Mouse (Mus musculus): ENCODE data around the gene Map2k5. TPM values are rescaled to one million over a fixed set of nuclear protein-coding genes. Genes with fewer than 3 reads are reported as not detected.

Map2k5 gene
- polyA plus RNA-seq, 1 experiment from 2014 or later: 37.3 TPM

- H3K4me2 ChIP-seq: no peak overlapping the region
- no peak overlapping the region for H3K9ac ChIP-seq
- H3K4me3 ChIP-seq (ENCODE audit: low read depth, low read length): no peak overlapping the region
- H3K27ac ChIP-seq (ENCODE audit: low read depth): no peak overlapping the region
- no peaks in the 10 kb centered on the region for H3K27me3 ChIP-seq (ENCODE audit: insufficient read depth, low read length)
- ATAC-seq (ENCODE audit: insufficient read depth) (no peak), DNase-seq (no peak)
- H3K9me3 ChIP-seq (ENCODE audit: low read depth, low read length): no peaks in the 10 kb centered on the region
- peaks cover 17% of the 10 kb centered on the region; the same call in 1 of the 2 replicates for H3K36me3 ChIP-seq (ENCODE audit: insufficient read depth)
- no peaks in the 10 kb centered on the region for H3K4me1 ChIP-seq (ENCODE audit: insufficient read depth)
- TF ChIP-seq CTCF (IDR thresholded peaks at IDR 0.05; ENCODE audit: low read depth): no peak
- WGBS: 44% methylated on average over 5 of the region's 5 CpGs
These were observed 131.0 kb downstream of the Map2k5 start for GRCm38 (mm10) chr9:63246568-63247169.

GRCm38 (mm10) chr9:63241961-63242360 is 135.7 kb downstream of the Map2k5 start:
- Histone ChIP-seq H3K4me2 (no peak overlapping the region), H3K36me3 (ENCODE audit: insufficient read depth) (peaks cover 13% of the 10 kb centered on the region; the same call in 1 of the 2 replicates), H3K27ac (ENCODE audit: low read depth) (no peak overlapping the region), H3K9ac (no peak overlapping the region), H3K4me3 (ENCODE audit: low read depth, low read length) (no peak overlapping the region), H3K4me1 (ENCODE audit: insufficient read depth) (no peaks in the 10 kb centered on the region), H3K9me3 (ENCODE audit: low read depth, low read length) (no peaks in the 10 kb centered on the region), H3K27me3 (ENCODE audit: insufficient read depth, low read length) (no peaks in the 10 kb centered on the region)
- 62% methylated on average over 6 of the region's 6 CpGs for WGBS
- ATAC-seq (ENCODE audit: insufficient read depth) (no peak), DNase-seq (no peak)
- no peak for TF ChIP-seq CTCF (IDR thresholded peaks at IDR 0.05; ENCODE audit: low read depth)

DNA sequence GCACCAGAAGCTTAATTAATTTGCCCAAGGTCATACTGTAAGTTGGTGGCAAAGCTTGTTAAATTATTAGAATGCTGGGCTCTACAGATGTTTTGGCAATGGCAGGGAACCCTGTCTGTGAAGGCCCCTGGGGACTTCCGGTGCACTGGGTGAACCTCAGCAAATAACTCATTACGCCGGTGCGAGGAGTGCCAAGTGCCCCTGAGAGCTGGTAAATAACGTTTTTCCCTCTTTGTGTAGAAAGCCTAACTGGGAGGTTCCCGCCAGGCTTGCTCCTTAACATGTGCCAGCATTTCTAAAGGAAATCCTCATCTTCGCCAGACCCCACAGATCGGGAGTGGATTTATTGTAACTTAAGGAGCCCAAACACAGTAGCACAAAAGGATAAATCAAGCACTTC is 136.5 kb downstream of the Map2k5 start:
- no peak for ATAC-seq (ENCODE audit: insufficient read depth)
- Histone ChIP-seq H3K4me2 (no peak overlapping the region), H3K27ac (ENCODE audit: low read depth) (no peak overlapping the region), H3K9ac (no peak overlapping the region), H3K4me1 (ENCODE audit: insufficient read depth) (no peaks in the 10 kb centered on the region), H3K9me3 (ENCODE audit: low read depth, low read length) (no peaks in the 10 kb centered on the region), H3K27me3 (ENCODE audit: insufficient read depth, low read length) (no peaks in the 10 kb centered on the region), H3K4me3 (ENCODE audit: low read depth, low read length) (no peak overlapping the region), H3K36me3 (ENCODE audit: insufficient read depth) (peaks cover 11% of the 10 kb centered on the region; the same call in 1 of the 2 replicates)
- TF ChIP-seq CTCF (IDR thresholded peaks at IDR 0.05; ENCODE audit: low read depth): no peak
- DNase-seq: no peak
- 64% methylated on average over 8 of the region's 8 CpGs for WGBS

- H3K27ac ChIP-seq (ENCODE audit: low read depth): no peak overlapping the region
- H3K4me1 ChIP-seq (ENCODE audit: insufficient read depth): peaks cover 3% of the 10 kb centered on the region; the same call in 1 of the 2 replicates
- no peak overlapping the region for H3K9ac ChIP-seq
- no peak overlapping the region for H3K4me3 ChIP-seq (ENCODE audit: low read depth, low read length)
- WGBS: 78% methylated on average over 5 of the region's 5 CpGs
- no peak overlapping the region for H3K4me2 ChIP-seq
- ATAC-seq (ENCODE audit: insufficient read depth): no peak
- no peak for TF ChIP-seq CTCF (IDR thresholded peaks at IDR 0.05; ENCODE audit: low read depth)
- no peak for DNase-seq
- no peaks in the 10 kb centered on the region for H3K9me3 ChIP-seq (ENCODE audit: low read depth, low read length)
- no peaks in the 10 kb centered on the region for H3K27me3 ChIP-seq (ENCODE audit: insufficient read depth, low read length)
- 0 out of 2 replicates have a peak, but pooled peaks cover 2% of the 10 kb centered on the region for H3K36me3 ChIP-seq (ENCODE audit: insufficient read depth)
These were observed 143.3 kb downstream of the Map2k5 start for GRCm38 (mm10) chr9:63234356-63234755.

GRCm38 (mm10) chr9:63230289-63230688 is 147.4 kb downstream of the Map2k5 start:
- Histone ChIP-seq H3K27me3 (ENCODE audit: insufficient read depth, low read length) (no peaks in the 10 kb centered on the region), H3K9me3 (ENCODE audit: low read depth, low read length) (no peaks in the 10 kb centered on the region), H3K9ac (no peak overlapping the region), H3K27ac (ENCODE audit: low read depth) (no peak overlapping the region; the same call in 1 of the 2 replicates), H3K4me2 (no peak overlapping the region), H3K4me3 (ENCODE audit: low read depth, low read length) (no peak overlapping the region), H3K36me3 (ENCODE audit: insufficient read depth) (0 out of 2 replicates have a peak, but pooled peaks cover 2% of the 10 kb centered on the region), H3K4me1 (ENCODE audit: insufficient read depth) (peaks cover 3% of the 10 kb centered on the region; the same call in 1 of the 2 replicates)
- DNase-seq (no peak), ATAC-seq (ENCODE audit: insufficient read depth) (no peak)
- no peak for TF ChIP-seq CTCF (IDR thresholded peaks at IDR 0.05; ENCODE audit: low read depth)
- WGBS: 35% methylated on average over 15 of the region's 15 CpGs

GRCm38 (mm10) chr9:63229124-63229523 is 148.6 kb downstream of the Map2k5 start:
- DNase-seq: peak; percentile 51
- WGBS: 38% methylated on average over 4 of the region's 4 CpGs
- no peaks in the 10 kb centered on the region for H3K9me3 ChIP-seq (ENCODE audit: low read depth, low read length)
- H3K27me3 ChIP-seq (ENCODE audit: insufficient read depth, low read length): no peaks in the 10 kb centered on the region
- peaks cover 3% of the 10 kb centered on the region; the same call in 1 of the 2 replicates for H3K4me1 ChIP-seq (ENCODE audit: insufficient read depth)
- no peak overlapping the region for H3K27ac ChIP-seq (ENCODE audit: low read depth)
- no peak overlapping the region for H3K9ac ChIP-seq
- no peak overlapping the region for H3K4me2 ChIP-seq
- H3K36me3 ChIP-seq (ENCODE audit: insufficient read depth): 0 out of 2 replicates have a peak, but pooled peaks cover 2% of the 10 kb centered on the region
- no peak overlapping the region for H3K4me3 ChIP-seq (ENCODE audit: low read depth, low read length)
- no peak for TF ChIP-seq CTCF (IDR thresholded peaks at IDR 0.05; ENCODE audit: low read depth)
- ATAC-seq (ENCODE audit: insufficient read depth): no peak

DNA sequence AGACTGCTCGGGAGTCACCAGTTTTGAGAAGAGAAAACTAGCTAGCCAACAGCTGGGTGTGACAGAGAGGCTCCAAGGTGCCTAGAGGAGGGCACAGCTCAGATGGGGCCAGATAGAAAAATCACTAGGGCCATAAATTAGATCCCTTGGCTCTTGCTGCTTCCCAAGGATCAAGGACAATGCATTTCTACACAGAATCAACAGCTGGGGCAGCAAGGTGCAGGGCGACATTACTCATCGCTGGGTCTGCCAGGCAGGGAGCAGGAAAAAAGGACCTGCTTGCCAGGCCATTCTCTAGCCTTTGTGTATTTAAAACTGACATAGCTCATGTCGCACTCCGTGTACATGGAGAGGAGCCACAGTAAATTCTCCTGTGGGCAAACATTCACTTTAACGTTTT is 155.5 kb downstream of the Map2k5 start:
- Histone ChIP-seq H3K4me3 (ENCODE audit: low read depth, low read length) (no peak overlapping the region), H3K27ac (ENCODE audit: low read depth) (no peak overlapping the region), H3K36me3 (ENCODE audit: insufficient read depth) (0 out of 2 replicates have a peak, but pooled peaks cover 7% of the 10 kb centered on the region), H3K9ac (no peak overlapping the region), H3K27me3 (ENCODE audit: insufficient read depth, low read length) (no peaks in the 10 kb centered on the region), H3K4me1 (ENCODE audit: insufficient read depth) (no peaks in the 10 kb centered on the region), H3K4me2 (no peak overlapping the region), H3K9me3 (ENCODE audit: low read depth, low read length) (no peaks in the 10 kb centered on the region)
- 38% methylated on average over 6 of the region's 6 CpGs for WGBS
- ATAC-seq (ENCODE audit: insufficient read depth) (no peak), DNase-seq (no peak)
- no peak for TF ChIP-seq CTCF (IDR thresholded peaks at IDR 0.05; ENCODE audit: low read depth)
